Comparison of ENCODE assay signal across 17 mouse cellular contexts in genomic region chr17:80660234-80660633, GRCm38 (mm10).
DNase-seq lines count a peak whose midpoint lies in the region; ATAC-seq lines count a peak whose summit lies in the region.
"Had no signal": no experiment of that assay in that cellular context is flagged by ENCODE, and none has a peak within 500 bp of the region (broad histone marks: within the 10 kb centered on the region; RNA-seq: fewer than 3 reads in every experiment).

No protein-coding gene starts in this region.

- H3K9me3 ChIP-seq in hindbrain, embryonic 11.5 days (ENCODE audit: control insufficient read depth, low read length) = no peaks in the 10 kb centered on the region
- no peaks in the 10 kb centered on the region for H3K9me3 ChIP-seq in hindbrain, embryonic 12.5 days (replicated peaks)
- H3K9me3 ChIP-seq in neural tube, embryonic 11.5 days (ENCODE audit: control insufficient read depth, low read length) = no peaks in the 10 kb centered on the region
- H3K9me3 ChIP-seq in neural tube, embryonic 15.5 days (replicated peaks) = no peaks in the 10 kb centered on the region
- H3K9me3 ChIP-seq: embryonic facial prominence, embryonic 15.5 days; heart, embryonic 13.5 days; limb, embryonic 15.5 days had no signal

- no peak overlapping the region for H3K9ac ChIP-seq in hindbrain, embryonic 11.5 days (ENCODE audit: low read depth, low read length)
- H3K9ac ChIP-seq in hindbrain, embryonic 12.5 days = no peak overlapping the region
- H3K9ac ChIP-seq in neural tube, embryonic 11.5 days (ENCODE audit: low read length) = no peak overlapping the region
- no peak overlapping the region for H3K9ac ChIP-seq in neural tube, embryonic 15.5 days (replicated peaks)
- H3K9ac ChIP-seq: embryonic facial prominence, embryonic 15.5 days; heart, embryonic 13.5 days; limb, embryonic 15.5 days; liver, postnatal 0 days had no signal

- DNase-seq in hindbrain, embryonic 11.5 days (ENCODE audit: low spot score) = no peak
- DNase-seq in neural tube, embryonic 11.5 days (ENCODE audit: low spot score) = no peak
- DNase-seq in cerebellum, adult 9-10 months = peak; percentile 93
- no peak for DNase-seq in lung, postnatal 36 days
- DNase-seq in thymus, postnatal 36 days = no peak
- DNase-seq: kidney, postnatal 10 days; liver, postnatal 0 days; lung, postnatal 4 days; thymus, postnatal 14 days had no signal

- H3K4me2 ChIP-seq in hindbrain, embryonic 11.5 days (replicated peaks; ENCODE audit: low read depth, low read length) = no peak overlapping the region
- no peak overlapping the region for H3K4me2 ChIP-seq in hindbrain, embryonic 12.5 days (replicated peaks)
- H3K4me2 ChIP-seq in neural tube, embryonic 11.5 days (ENCODE audit: low read depth) = no peak overlapping the region
- no peak overlapping the region for H3K4me2 ChIP-seq in neural tube, embryonic 15.5 days
- H3K4me2 ChIP-seq: embryonic facial prominence, embryonic 15.5 days; heart, embryonic 13.5 days; limb, embryonic 15.5 days had no signal

- H3K27ac ChIP-seq in hindbrain, embryonic 11.5 days (ENCODE audit: low read depth, low read length) = no peak overlapping the region
- no peak overlapping the region for H3K27ac ChIP-seq in hindbrain, embryonic 12.5 days
- H3K27ac ChIP-seq in neural tube, embryonic 11.5 days (ENCODE audit: low read depth, low read length) = no peak overlapping the region
- no peak overlapping the region for H3K27ac ChIP-seq in neural tube, embryonic 15.5 days (replicated peaks)
- H3K27ac ChIP-seq: embryonic facial prominence, embryonic 15.5 days; heart, embryonic 13.5 days; limb, embryonic 15.5 days; stomach, postnatal 0 days had no signal

- no peaks in the 10 kb centered on the region for H3K4me1 ChIP-seq in hindbrain, embryonic 11.5 days (replicated peaks; ENCODE audit: control insufficient read depth, insufficient read depth, low read length)
- H3K4me1 ChIP-seq in hindbrain, embryonic 12.5 days = peaks cover 12% of the 10 kb centered on the region; the same call in 1 of the 2 replicates
- H3K4me1 ChIP-seq in neural tube, embryonic 11.5 days (ENCODE audit: control insufficient read depth, insufficient read depth, low read length) = peaks cover 2% of the 10 kb centered on the region; the same call in 1 of the 2 replicates
- H3K4me1 ChIP-seq in neural tube, embryonic 15.5 days = peaks cover 13% of the 10 kb centered on the region

- no peak overlapping the region for H3K4me3 ChIP-seq in hindbrain, embryonic 11.5 days (ENCODE audit: low read depth, low read length)
- H3K4me3 ChIP-seq in hindbrain, embryonic 12.5 days = no peak overlapping the region
- H3K4me3 ChIP-seq in neural tube, embryonic 11.5 days (ENCODE audit: low read depth, low read length) = no peak overlapping the region
- no peak overlapping the region for H3K4me3 ChIP-seq in neural tube, embryonic 15.5 days (replicated peaks)
- H3K4me3 ChIP-seq: embryonic facial prominence, embryonic 15.5 days; heart, embryonic 13.5 days; limb, embryonic 15.5 days had no signal

- peak; percentile 72; the same call in 1 of the 2 replicates for ATAC-seq in hindbrain, embryonic 11.5 days (ENCODE audit: low FRiP score)
- no peak for ATAC-seq in hindbrain, embryonic 12.5 days (ENCODE audit: low FRiP score)
- ATAC-seq in neural tube, embryonic 11.5 days (ENCODE audit: insufficient read depth, low FRiP score, low TSS enrichment) = peak; percentile 56
- ATAC-seq in neural tube, embryonic 15.5 days (ENCODE audit: low FRiP score) = no peak
- ATAC-seq: intestine, postnatal 0 days; liver, postnatal 0 days had no signal

- 61% methylated on average over 2 of the region's 2 CpGs for WGBS in hindbrain, embryonic 11.5 days
- WGBS in hindbrain, embryonic 12.5 days = 45% methylated on average over 2 of the region's 2 CpGs
- WGBS in neural tube, embryonic 11.5 days = 63% methylated on average over 2 of the region's 2 CpGs
- WGBS in neural tube, embryonic 15.5 days = 30% methylated on average over 2 of the region's 2 CpGs

- H3K27me3 ChIP-seq in hindbrain, embryonic 11.5 days (ENCODE audit: control insufficient read depth, insufficient read depth, low read length) = no peaks in the 10 kb centered on the region
- no peaks in the 10 kb centered on the region for H3K27me3 ChIP-seq in hindbrain, embryonic 12.5 days
- no peaks in the 10 kb centered on the region for H3K27me3 ChIP-seq in neural tube, embryonic 11.5 days (ENCODE audit: control insufficient read depth, insufficient read depth, low read length)
- no peaks in the 10 kb centered on the region for H3K27me3 ChIP-seq in neural tube, embryonic 15.5 days (replicated peaks)
- H3K27me3 ChIP-seq: embryonic facial prominence, embryonic 15.5 days; heart, embryonic 13.5 days; limb, embryonic 15.5 days had no signal

- H3K36me3 ChIP-seq in hindbrain, embryonic 11.5 days (ENCODE audit: control insufficient read depth, insufficient read depth, low read length) = no peaks in the 10 kb centered on the region
- peaks cover 3% of the 10 kb centered on the region; the same call in 1 of the 2 replicates for H3K36me3 ChIP-seq in hindbrain, embryonic 12.5 days
- H3K36me3 ChIP-seq in neural tube, embryonic 11.5 days (ENCODE audit: control insufficient read depth, insufficient read depth, low read length) = no peaks in the 10 kb centered on the region
- H3K36me3 ChIP-seq in neural tube, embryonic 15.5 days = peaks cover under 1% of the 10 kb centered on the region; the same call in 1 of the 2 replicates
- H3K36me3 ChIP-seq: embryonic facial prominence, embryonic 15.5 days; G1E had no signal

Comparison
In these comparisons a context has a peak if more than half of its experiments do, and no peak if none do; other contexts are left out.
1. ATAC-seq: peak in hindbrain, embryonic 11.5 days (single experiment) and neural tube, embryonic 11.5 days (single experiment); none in hindbrain, embryonic 12.5 days (single experiment) and neural tube, embryonic 15.5 days (single experiment).